Mouse (Mus musculus): ENCODE measurements at regions not wholly inside any gene's neighbourhood (a gene's known extent, or its start where the extent isn't known, plus 50 kb on each side); places are given as distances from the start of the nearest gene placed in this dataset.

DNA sequence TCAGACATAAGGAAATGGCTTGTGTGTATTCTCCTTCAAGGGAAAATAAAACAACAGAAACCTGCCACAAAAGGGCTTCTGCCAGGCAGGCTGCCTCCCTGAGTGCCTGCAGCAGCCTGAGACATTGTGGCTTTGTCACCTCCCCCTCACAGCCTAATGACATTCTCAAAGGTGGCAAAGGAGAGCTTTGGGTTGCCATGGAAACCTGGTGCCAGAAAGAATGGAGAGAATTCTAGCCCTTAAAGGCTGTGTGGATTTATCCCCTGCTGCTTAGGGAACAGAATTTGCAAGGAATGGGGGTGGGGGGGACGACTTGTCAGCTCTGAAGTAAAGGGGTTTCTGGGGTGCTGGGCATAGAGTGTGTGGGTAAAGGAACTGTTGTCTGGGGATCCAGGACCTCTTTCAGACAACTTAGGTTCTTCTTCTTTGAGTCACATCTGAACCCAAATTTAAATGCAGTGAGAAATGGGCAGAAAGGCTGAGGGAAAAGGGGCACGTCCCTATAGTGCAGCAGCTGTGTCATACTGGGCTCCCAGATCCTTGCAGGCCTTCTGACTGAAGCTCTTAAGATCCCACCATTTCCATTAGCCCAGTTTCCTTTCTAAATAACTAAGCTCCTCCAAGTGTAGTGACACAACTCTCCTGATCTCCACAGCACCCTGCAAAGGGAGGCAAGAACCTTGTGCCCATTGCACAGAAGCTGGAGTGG lies 86.8 kb downstream of the Il9r start:
- intact Hi-C loops (cut with DNase I): no loop called here
- peak in 1 of 2 experiments; percentile 69 for DNase-seq (ENCODE audit: extremely low spot score in 1 of 2, low spot score in 2 of 2)
- H3K4me3 ChIP-seq: no peak overlapping the region
- no peak overlapping the region for H3K27ac ChIP-seq
- no peak for TF ChIP-seq CTCF (IDR thresholded peaks at IDR 0.05)

GRCm38 (mm10) chr11:32112521-32112920 lies 87.6 kb downstream of the Il9r start:
- Histone ChIP-seq H3K4me3 (no peak overlapping the region), H3K27ac (no peak overlapping the region)
- TF ChIP-seq CTCF (IDR thresholded peaks at IDR 0.05): no peak
- intact Hi-C loops (cut with DNase I): no loop called here
- no peak for DNase-seq (ENCODE audit: extremely low spot score in 1 of 2, low spot score in 2 of 2)

- intact Hi-C loops (cut with DNase I): no loop called here
- no peak for TF ChIP-seq CTCF (IDR thresholded peaks at IDR 0.05)
Observed at GRCm38 (mm10) chr11:32111841-32112240, 88.2 kb downstream of the Il9r start.

DNA sequence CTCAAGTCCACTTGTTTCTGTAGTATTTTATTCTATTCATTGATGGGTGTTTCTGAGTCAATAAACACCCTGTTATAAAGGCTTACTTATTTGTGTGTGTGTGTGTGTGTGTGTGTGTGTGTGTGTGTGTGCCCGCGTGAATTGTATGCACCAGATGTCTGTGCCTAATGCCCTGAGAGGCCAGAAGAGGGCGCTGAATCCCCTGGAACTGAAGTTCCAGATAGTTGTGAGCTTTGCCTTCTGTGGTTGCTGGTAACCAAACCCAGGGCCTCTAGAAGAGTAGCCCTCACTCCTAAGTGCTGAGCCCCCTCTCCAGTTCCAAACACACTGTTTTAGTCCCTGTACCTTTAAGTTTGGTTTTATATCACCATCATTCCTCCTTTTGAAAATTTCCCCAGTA lies 90.2 kb downstream of the Il9r start:
- TF ChIP-seq CTCF (IDR thresholded peaks at IDR 0.05): no peak
- Histone ChIP-seq H3K4me3 (no peak overlapping the region), H3K27ac (no peak overlapping the region)
- intact Hi-C loops (cut with DNase I): no loop called here
- no peak for DNase-seq (ENCODE audit: extremely low spot score in 1 of 2, low spot score in 2 of 2)

More at GRCm38 (mm10) chr11:32111841-32112240, 88.2 kb downstream of the Il9r start:
- no peak for DNase-seq (ENCODE audit: extremely low spot score in 1 of 2, low spot score in 2 of 2)
- Histone ChIP-seq H3K4me3 (no peak overlapping the region), H3K27ac (no peak overlapping the region)
